Mouse (Mus musculus) monocyte, adult 2 months (primary cell): ENCODE measurements at regions not wholly inside any gene's neighbourhood (a gene's known extent, or its start where the extent isn't known, plus 50 kb on each side); places are given as distances from the start of the nearest gene placed in this dataset.

ENCODE experiments used
- DNase-seq, 2 experiments: peaks; one replicate each; pipeline ENCODE4 v3.0.0; 2022; ENCODE audit warnings: low spot score in 2 of 2, low read depth in 1 of 2

DNA sequence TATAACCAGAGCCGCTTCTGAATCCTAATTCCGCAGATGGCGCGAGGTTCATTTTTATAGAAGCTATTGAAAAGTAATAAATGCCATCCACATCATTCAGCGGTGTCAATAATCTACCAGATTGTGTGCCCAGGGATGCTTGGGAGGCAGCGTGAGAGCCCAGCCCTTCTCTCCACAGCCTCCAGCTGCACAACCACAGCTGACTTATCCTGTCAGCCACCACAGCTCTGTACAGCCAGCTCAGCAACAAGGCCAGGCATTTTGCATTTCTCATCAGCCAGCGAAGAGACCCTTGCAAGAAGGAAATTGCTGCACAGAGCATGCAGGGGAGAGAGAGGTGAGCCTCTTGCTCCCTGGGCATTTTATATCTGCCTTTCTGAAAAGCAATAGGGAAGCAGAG lies 292.8 kb upstream of the Kif2a start:
- DNase-seq = no peak

DNA sequence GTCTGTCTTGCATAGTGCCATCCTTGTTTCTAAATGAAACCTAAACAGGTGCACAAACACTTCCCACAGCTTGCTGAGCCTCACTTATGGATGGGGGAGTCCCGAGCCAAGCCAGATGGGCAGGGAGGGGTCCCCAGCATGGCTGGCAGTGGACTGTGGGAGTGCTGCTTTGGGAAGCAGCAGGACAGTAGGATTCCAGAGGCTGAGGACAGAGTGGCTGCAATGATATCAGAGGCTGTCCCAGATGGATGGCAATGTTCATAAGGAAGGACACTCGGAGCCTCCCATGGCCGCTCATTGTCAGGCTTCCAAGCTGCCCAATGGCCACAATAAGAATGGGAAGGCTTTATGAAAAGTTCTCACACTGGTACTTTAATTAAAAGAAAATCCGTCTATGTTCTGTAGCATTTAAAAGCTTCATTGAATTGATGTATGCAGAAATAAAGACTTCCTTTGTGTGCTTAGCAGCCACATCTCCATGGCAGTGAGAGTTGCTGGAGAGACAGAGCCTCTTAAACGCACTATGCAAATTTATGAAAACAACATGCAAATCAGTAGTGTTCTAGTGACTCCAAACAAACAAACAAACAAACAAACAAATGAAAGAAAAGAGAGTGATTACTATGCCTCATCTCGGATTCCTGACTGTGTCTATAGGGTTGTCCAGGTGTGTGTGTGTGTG lies 287.2 kb upstream of the Kif2a start:
- DNase-seq = no peak

DNA sequence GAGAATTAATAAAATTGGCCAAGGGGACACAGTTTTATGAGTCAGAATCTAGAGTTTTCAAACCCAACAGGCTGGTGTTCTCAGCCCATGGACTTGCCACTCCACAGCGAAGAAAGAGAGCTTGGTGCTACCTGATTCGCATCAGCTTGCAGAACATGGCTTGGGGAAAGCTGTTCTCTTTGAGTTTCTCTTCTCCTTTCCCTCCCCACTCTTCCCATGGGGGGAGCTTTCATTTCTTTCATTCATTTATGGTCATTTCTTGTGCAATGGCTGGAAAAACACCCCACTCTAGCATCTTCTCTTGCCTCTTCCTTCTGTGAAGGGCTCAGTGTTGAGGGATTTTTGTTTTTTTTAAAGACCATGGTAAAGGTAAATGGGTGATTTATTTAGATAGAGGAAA lies 286.5 kb upstream of the Kif2a start:
- DNase-seq = no peak

DNA sequence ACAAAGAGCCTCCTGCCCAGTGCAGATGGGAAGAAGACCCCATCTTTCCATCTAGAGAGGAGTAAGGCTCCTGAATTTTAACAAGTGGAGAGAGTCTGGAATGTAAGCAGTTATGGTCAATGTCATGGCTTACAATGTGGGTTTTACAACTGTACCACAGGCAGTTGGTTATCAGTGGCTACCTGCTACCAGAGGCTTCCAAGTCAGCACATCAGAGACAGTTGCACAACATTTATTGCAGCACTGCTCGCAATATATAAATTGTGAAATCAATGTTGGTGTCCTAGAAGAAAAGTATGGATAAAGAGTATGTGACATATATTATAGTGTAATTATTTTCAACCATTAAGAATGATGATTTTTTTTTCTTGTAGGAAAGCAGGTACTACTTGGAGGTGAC lies 285.0 kb upstream of the Kif2a start:
- DNase-seq = no peak

DNA sequence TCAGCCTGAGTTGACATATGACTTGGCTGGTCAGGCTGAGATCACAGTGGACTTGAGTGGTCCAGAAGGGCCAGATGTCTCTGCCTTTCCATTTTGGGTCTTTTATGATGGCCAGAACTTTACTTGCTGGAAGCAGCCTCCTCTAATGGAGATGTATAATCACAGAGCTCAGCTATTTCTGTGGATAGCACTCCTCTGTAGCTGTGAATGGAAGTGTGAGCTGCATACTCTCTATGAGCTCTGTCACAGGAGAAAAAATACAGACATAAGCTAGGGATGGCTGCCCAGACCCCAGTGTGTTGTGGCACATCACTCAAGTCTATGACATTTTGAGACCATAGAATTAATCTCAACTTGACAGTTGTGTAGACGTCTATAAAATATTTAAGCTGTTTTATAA lies 284.3 kb upstream of the Kif2a start:
- no peak for DNase-seq

DNA sequence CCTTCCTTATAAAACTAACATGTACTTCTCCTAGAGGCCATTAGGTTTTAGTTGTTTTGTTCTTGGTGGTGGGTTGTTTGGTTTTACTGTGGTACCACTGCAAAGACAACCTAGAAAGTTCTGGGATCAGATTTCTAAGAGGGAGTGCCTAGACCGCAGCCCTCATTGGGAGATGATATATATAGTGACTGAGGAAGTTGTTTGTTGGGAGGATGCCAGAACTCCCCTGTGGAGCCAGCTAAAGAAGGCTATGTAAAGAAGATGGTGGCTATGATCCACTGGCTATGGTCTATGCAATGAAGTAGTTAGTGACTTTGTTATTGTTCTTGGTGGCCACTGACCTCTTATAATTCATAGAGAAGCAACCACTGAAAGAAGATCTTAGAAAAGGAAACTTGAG lies 283.8 kb upstream of the Kif2a start:
- no peak for DNase-seq

DNA sequence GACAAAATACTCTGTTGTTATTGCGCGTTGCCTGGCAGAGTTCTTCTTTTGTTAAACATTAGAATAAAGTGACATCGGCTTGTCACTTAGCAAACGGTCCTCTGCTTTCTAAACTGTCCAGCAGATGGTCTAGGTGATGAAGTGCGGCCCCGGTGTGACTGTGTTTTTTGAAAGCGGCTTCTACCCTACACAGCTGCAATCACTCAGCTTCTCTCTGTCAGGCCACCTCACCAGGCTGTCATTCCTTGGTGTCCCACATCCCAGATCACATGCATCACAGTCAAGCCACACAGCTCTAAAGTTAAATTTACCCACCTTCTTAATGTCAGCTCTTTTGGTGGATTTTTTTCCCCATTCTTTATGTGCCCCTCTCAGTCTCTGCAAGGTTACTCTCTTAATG lies 282.0 kb upstream of the Kif2a start:
- no peak for DNase-seq

DNA sequence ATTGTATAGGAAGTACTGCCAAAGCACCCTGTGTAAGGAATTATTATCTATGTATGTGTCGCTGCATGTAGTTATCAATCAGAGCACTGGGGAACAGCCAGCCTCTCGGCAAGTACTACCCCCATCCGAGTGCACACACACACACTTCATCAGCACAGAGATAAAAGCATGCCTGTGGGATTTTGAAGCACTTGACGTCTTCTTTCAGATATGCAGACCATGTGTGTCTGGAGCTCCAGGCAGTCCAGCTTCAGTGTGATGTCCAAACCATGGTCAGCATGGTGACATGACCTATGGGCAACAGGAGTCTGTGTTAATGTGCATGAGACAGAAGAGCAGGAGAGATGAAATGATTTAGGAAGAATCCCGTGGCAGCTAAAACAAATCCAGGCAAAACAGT lies 281.4 kb upstream of the Kif2a start:
- no peak for DNase-seq

DNA sequence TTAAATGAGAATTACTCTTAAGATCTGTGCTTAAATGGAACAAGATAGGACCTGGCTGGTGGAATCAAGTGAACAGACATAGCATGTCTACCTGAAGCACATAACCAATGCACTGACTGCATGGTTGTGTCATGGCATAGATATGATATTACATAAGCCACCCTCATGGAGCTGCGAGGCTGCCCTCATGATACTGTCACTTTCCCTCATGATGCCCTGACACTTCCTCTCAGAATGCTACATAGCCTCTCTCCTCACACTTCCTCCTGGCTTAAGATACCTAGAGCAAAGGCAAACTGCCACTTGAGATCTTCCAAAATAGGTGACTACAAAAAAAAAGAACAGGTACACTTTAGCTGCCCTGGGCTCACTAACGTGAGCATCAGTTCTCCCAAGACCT lies 278.9 kb upstream of the Kif2a start:
- no peak for DNase-seq

DNA sequence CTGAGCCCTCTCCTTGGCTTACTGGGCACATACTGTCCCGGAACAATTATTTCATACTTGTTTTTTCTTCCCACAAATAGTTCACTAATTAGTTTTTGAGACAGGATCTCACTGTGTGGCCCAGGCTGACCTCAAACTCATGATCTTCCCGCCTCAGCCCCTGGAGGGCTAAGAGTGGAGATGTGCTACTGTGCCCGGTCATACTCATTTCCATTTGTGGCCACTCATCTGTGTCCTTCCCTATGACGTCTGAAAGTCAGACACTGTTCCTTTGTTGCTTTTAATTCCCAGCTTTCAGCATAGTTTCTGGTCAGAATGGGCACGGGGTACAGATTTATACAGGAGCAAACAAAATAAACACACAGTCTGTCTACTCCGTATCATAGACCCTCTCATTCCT lies 242.7 kb upstream of the Kif2a start:
- DNase-seq = no peak

DNA sequence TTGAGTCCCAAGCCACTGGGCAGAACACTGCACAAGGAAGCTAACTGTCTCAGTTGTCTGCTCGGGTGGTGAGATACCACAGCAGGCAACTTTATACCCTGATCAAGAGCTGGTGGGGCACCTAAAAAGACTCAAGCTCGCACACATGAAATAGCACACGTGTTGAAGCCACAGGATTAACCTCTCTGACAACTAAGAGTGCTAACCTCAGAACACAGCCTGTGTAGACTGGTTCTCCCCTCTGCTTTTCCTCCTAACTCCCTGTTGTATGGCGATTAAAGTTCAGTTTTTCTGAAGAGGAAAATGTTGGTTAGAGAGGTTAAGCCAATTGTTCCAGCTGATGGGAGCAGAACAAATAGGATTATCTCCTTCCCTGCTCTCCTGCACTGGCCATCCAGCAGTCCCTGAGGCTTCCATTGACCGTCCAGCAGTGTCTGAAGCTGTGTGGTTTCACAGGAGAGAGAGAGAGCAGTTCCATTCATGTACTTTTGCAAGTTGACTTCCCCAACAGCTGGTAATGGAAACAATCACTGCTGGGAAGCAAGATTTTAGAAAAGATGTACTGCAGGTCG lies 239.6 kb upstream of the Kif2a start:
- no peak for DNase-seq

DNA sequence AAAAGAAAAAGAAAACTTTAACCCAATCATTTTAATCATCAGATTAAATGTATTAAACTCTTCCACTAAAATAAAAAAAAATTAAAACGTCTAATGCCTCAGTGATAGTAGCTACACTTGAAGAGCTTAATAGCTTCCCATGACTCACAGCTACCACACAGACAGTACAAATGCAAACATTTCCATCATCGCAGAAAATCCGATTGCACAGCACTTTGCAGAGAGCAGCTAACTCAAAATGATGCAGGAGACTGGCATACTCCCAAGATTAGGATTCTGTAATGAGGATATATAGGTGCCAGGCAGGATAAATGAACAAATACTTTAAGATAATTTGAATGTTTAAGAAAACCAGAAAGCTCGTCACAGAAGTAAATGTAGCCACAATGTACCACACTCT lies 238.3 kb upstream of the Kif2a start:
- DNase-seq = no peak

DNA sequence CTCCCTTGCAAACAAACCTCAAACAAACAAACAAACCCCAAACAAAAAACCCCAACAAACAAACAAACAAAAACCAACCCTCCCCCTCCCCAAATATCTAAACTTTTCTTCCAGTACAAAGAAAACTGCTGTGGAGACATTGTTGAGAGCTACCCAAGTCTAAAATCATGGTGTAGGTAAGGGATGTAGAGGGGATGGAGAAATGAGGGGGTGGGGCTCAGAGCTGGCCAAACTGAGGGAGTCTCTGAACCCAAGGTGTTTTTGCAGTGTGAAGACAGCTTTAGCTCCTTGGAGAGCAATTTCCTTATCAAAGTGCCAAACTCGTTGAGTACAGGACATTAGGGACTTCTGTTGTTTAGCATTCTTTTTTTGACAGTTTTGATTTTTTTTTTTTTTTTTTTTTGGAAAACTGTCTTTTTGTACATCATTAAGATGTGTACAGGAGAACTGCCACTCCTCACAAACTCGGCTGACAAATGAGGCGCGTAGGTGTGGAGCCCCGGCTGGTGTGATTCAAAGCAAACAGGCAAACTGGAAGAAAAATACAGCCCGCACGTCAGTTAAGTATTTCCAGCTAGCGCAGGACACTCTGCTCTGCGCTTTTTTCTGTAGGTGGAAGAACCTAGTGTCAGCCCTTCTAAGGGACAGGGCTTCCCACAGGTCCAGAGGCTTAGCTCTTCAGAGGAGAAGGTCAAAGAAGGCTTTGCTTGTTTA lies 226.0 kb upstream of the Kif2a start:
- no peak for DNase-seq

DNA sequence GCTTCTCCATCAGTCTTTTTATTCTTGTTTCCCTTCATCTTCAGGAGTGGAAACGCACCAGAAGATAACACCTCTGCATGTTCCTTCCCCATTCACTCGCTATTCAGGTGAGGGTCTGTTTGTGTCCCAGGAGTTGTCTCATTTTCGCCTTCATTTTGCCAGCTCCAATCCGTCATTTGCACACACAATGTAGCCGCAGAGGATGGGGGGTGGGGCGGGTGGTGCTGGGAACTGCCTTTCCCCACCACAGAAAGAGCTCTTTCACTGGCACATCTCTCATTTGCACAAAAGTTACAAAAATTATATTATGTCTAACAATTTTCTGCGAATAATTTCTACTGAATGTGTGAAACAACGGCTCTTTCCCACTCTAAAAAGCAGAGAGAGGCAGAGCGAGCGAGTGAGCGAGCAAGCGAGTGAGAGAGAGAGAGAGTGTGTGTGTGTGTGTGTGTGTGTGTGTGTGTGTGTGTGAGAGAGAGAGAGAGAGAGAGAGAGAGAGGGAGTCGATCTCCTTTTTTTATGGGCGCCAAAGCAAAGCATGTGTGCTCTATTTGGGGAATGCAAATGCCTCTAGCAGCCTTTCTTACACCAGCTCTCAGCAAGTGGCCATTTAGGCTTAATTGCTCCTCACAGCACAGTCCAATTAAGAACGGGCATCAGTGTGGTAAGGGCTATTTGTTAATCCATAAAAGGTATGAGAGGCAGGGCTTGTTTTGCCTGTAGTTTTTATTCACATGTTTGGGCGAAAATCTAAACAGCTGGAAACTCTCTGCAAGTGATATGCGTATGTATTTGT lies 225.2 kb upstream of the Kif2a start:
- no peak for DNase-seq

DNA sequence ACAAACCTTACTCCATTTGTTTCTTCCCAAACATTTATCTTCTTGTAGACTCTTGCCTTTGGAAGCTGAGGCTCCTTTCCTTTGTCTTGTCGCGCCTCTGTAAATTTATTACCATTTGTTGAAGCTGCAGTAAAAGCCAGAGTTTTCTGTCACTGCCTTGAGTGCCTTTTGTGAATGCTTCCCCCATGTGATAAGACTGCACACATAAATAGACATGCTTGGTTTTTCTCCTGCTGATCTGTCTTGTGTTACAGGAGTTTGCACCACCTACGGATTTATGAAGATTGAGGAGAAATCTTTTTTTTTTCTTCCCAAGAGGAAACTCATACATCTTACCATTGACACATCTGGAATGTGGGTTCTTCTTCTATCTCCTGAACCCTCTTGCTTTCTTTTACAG lies 222.2 kb upstream of the Kif2a start:
- DNase-seq = no peak

DNA sequence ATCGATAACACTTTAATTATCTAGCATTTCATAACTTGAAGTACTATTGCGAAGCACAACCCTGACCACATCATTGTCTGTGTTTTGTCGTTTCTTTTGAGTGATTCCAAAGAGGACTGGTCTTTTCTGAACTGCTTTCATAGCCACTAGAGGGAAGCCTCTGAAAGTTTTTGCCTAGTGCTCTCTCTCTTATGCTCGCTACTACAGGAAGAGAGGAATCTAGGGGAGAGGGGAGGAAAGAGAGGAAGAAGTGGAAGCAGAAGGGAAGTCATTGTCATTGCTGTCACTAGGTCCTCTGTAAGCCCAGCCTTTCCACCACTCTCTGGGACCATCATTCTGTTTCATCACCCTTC lies 217.1 kb upstream of the Kif2a start:
- DNase-seq = no peak

DNA sequence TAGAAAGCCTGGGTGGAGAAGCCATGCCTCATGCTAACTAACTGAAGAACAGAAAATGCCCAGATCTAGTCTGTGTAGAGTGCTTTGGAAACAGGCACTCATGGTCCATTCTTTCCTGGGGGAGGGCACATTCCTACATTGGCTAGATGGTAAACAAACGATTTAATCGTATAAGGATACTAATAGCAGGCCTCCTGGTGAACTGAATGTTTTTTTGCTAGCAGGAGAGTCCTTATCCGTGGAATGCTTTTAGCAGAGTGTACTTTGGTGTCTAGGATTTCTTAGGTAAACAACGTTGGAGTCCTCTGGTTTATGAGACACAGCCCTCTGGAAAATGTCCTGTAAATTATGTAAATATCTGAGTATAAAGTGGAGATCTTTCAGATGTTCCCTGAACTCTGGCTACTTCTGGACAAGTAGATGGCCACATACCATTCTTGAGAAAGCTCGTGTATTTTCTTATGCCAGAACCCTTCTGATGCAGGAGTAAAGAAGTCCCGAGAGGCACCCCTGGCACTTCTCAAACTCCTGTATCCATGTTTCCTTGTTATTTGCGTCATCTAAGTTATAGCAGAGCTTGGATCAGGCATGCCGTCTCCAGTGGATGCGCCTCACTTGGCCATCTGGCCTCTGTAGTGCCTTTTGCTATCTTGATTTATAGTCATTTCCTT lies 216.6 kb upstream of the Kif2a start:
- DNase-seq = no peak

DNA sequence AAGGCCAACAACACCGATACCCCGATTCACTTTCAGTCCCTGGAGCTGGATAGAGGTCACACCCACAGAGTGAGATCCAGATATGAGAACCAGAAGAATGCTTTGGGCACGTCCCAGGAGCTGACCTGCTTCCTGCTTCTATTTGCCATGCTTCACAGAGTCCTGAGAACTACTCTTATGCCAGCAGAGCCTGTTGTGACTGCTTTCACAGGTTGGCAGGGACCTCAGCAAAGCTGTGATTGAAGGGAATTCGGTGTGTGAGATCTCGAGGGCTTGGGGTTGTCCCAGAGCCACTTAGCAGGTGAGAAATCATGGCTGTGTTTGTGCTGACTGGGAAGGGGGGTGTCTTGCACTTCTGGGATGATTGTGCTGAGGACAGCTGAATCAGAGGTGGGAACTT lies 197.5 kb upstream of the Kif2a start:
- DNase-seq = no peak

DNA sequence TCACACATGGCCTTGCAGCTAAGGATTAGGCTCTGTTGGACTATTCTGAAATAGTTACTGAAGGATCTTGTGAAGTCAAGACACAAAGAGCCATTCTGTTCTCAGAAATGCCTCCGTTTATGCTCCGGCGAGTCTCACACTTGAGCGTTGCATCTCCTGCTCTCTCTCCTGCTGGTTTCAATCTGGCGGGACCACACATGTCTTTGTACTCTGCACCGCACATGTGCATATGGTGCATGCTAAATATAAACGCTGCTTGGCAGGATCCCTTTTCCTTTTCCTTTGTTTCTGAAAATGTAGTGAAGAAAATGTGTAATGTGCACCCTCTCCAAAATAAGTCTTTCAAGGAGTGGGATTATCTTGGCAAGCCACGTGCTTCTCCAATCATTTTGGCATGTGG lies 196.4 kb upstream of the Kif2a start:
- no peak for DNase-seq

DNA sequence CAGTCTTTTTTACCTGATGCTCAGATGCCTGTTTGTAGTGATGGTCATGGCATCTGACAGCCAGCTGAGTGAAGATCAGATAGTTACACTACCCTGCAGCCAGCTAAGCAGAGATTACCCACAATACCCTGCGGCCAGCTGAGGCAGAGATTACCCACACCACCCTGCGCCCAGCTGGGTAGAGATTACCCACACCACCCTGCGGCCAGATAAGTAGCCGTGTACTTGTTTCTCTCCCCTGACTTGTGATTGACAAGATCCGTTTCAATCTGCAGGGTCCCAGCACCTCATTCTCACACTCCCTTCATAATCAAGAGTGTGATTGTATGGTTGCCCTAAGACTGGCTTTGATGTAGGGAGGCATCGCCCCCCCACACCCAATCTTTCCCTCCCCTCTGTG lies 195.9 kb upstream of the Kif2a start:
- no peak for DNase-seq

DNA sequence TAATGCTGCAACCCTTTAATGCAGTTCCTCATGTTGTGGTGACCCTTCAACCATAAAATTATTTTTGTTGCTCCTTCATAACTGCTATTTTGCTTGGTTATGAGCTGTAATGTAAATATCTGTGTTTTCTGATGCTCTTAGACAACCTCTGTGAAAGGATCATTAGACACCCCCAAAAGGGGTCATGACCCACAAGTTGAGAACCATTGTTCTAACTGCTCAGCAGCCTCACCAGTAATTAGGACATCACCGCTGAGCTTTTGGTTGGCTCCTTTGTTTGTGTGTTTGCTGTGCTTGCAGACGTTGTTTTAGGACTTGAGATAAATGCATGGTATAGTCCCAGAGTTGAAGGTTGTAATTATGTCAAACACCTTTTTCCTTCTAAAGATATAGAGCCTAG lies 191.4 kb upstream of the Kif2a start:
- DNase-seq = no peak

DNA sequence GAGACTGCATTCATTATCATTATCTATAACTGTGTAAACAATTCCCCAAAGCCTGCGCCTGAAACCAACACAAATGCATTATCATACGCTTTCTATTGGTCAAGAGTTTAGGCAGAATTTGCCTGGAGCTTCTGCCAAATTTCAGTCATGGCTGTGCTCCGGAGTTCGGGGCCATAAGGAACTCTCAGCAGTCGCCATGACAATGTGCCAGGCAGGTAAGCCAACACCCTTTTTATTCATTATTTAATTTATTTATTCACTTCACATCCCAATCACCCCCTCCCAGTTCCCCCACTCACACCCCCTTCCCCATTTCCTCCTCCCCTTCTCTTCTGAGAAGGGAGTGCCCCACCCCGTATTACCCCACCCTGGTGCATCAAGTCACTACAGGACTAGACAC lies 188.8 kb upstream of the Kif2a start:
- DNase-seq = no peak
